Mouse (Mus musculus): Measurements from ENCODE around the gene Wipf3.

DNA sequence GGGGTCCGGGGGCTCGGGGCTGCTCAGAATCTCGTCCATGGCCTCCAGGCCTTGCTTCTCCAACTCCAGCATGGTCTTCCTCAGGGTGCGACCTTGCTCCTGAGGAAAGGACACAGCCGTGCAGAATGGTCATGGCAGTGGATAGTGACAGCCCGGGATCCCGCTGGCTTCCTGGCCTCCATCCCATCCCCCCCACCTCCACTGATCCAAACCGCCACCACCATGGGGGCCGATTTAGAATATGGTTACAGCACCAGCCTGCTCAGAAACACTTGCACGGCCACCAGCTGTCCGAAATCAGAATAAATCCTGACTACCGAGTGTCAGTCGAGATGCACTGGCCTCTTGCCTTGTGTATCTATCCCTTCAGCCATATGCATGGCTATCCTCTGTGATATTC, 79.9 kb downstream of the Wipf3 start:
- no peak for TF ChIP-seq POLR2A (IDR thresholded peaks at IDR 0.05; ENCODE audit: insufficient read depth, low read length)
- no peak for TF ChIP-seq CTCF (IDR thresholded peaks at IDR 0.05; ENCODE audit: low read depth, low read length)
